Mouse (Mus musculus) brain, embryonic 14.5 days (tissue): ENCODE measurements at regions not wholly inside any gene's neighbourhood (a gene's known extent, or its start where the extent isn't known, plus 50 kb on each side); places are given as distances from the start of the nearest gene placed in this dataset.

ENCODE experiments used
- CTCF ChIP-seq: fragments of 200-500 bp; IDR thresholded peaks from 2 replicates; pipeline ENCODE4 v1.5.1; 2012; ENCODE audit warnings: inconsistent platforms, mild to moderate bottlenecking, moderate library complexity, borderline replicate concordance; ENCODE audit not compliant: insufficient read depth, insufficient read length; ENCODE audit errors: extremely low read depth
- POLR2A ChIP-seq: fragments of 200-500 bp; IDR thresholded peaks from 2 replicates; pipeline ENCODE4 v1.6.1; 2012; ENCODE audit warnings: mild to moderate bottlenecking, inconsistent platforms, borderline replicate concordance; ENCODE audit not compliant: poor library complexity, insufficient read depth, insufficient read length, severe bottlenecking; ENCODE audit errors: extremely low read depth

- TF ChIP-seq CTCF (no peak), POLR2A (no peak)
Observed at GRCm38 (mm10) chr2:168839221-168839620, 71.5 kb upstream of the Sall4 start.
